In genomic region chr4:145683024-145683766, GRCm38 (mm10) we compare ENCODE assay signal across 14 mouse cellular contexts. TPM values are rescaled to one million over a fixed set of nuclear protein-coding genes. Genes with fewer than 3 reads are reported as not detected.
DNase-seq lines count a peak whose midpoint lies in the region; ATAC-seq lines count a peak whose summit lies in the region.
"Not testable (repeated sequence)": the region's sequence is repeated elsewhere in the genome, so short reads cannot be mapped to it uniquely, and the experiment has no call there.
"Had no signal": no experiment of that assay in that cellular context is flagged by ENCODE, and none has a peak within 500 bp of the region (broad histone marks: within the 10 kb centered on the region; RNA-seq: fewer than 3 reads in every experiment).

No protein-coding gene starts in this region.

- H3K4me3 ChIP-seq in forebrain, embryonic 12.5 days (replicated peaks); heart, embryonic 13.5 days; kidney, embryonic 14.5 days (ENCODE audit: low read length); liver, embryonic 11.5 days (ENCODE audit: low read depth, low read length); midbrain, embryonic 12.5 days: not testable (repeated sequence)

- not testable (repeated sequence) for H3K27me3 ChIP-seq in forebrain, embryonic 12.5 days; heart, embryonic 13.5 days (replicated peaks); kidney, embryonic 14.5 days (ENCODE audit: control insufficient read depth, insufficient read depth, low read length); liver, embryonic 11.5 days (replicated peaks; ENCODE audit: control insufficient read depth, insufficient read depth, low read length); midbrain, embryonic 12.5 days

- DNase-seq in liver, embryonic 11.5 days (ENCODE audit: low spot score) = not testable (repeated sequence)

- WGBS in forebrain, embryonic 12.5 days = 91% methylated on average over 3 of the region's 3 CpGs
- WGBS in heart, embryonic 13.5 days = 70% methylated on average over 3 of the region's 3 CpGs
- WGBS in kidney, embryonic 14.5 days = 90% methylated on average over 3 of the region's 3 CpGs
- 80% methylated on average over 3 of the region's 3 CpGs for WGBS in liver, embryonic 11.5 days
- 86% methylated on average over 3 of the region's 3 CpGs for WGBS in midbrain, embryonic 12.5 days

- not testable (repeated sequence) for H3K4me2 ChIP-seq in forebrain, embryonic 12.5 days; heart, embryonic 13.5 days; kidney, embryonic 14.5 days (replicated peaks; ENCODE audit: low read depth, low read length); liver, embryonic 11.5 days; midbrain, embryonic 12.5 days (replicated peaks)

- 0 out of 2 replicates have a peak, but pooled peaks have one; percentile 18 for ATAC-seq in common myeloid progenitor, adult 5-6 weeks (replicated peaks; ENCODE audit: low read depth, poor library complexity, severe bottlenecking)
- peak; percentile 17; the same call in 1 of the 2 replicates for ATAC-seq in forebrain, embryonic 12.5 days (ENCODE audit: low FRiP score)
- ATAC-seq in heart, embryonic 13.5 days (ENCODE audit: extremely low read depth, insufficient number of reproducible peaks, low FRiP score, low TSS enrichment) = peak; percentile 31; the same call in 1 of the 2 replicates
- ATAC-seq in kidney, embryonic 14.5 days (ENCODE audit: low FRiP score, low TSS enrichment) = peak; percentile 43; the same call in 1 of the 2 replicates
- peak; percentile 46 for ATAC-seq in liver, embryonic 11.5 days (replicated peaks; ENCODE audit: low FRiP score)
- 0 out of 2 replicates have a peak, but pooled peaks have one; percentile 41 for ATAC-seq in midbrain, embryonic 12.5 days (ENCODE audit: low FRiP score, low read depth)
- peak; percentile 33; the same call in 1 of the 2 replicates for ATAC-seq in neutrophil, adult 5-6 weeks (ENCODE audit: extremely low read depth, insufficient number of reproducible peaks, low FRiP score, poor library complexity, severe bottlenecking)

- not testable (repeated sequence) for H3K4me1 ChIP-seq in forebrain, embryonic 12.5 days; heart, embryonic 13.5 days; kidney, embryonic 14.5 days (ENCODE audit: control insufficient read depth, insufficient read depth, low read length); liver, embryonic 11.5 days (replicated peaks; ENCODE audit: control insufficient read depth, insufficient read depth, low read length); midbrain, embryonic 12.5 days

- not testable (repeated sequence) for H3K9ac ChIP-seq in forebrain, embryonic 12.5 days; heart, embryonic 13.5 days; kidney, embryonic 14.5 days (ENCODE audit: low read depth, low read length); liver, embryonic 11.5 days (ENCODE audit: low read depth, low read length); midbrain, embryonic 12.5 days (replicated peaks)

- not testable (repeated sequence) for H3K36me3 ChIP-seq in forebrain, embryonic 12.5 days (replicated peaks); heart, embryonic 13.5 days; kidney, embryonic 14.5 days (ENCODE audit: control insufficient read depth, insufficient read depth, low read length); liver, embryonic 11.5 days (ENCODE audit: control insufficient read depth, insufficient read depth, low read length); midbrain, embryonic 12.5 days

- H3K27ac ChIP-seq in forebrain, embryonic 12.5 days; heart, embryonic 13.5 days (replicated peaks); kidney, embryonic 14.5 days (ENCODE audit: low read depth, low read length); liver, embryonic 11.5 days (ENCODE audit: low read depth, low read length); midbrain, embryonic 12.5 days (replicated peaks): not testable (repeated sequence)

- peaks cover 24% of the 10 kb centered on the region for H3K9me3 ChIP-seq in forebrain, embryonic 12.5 days
- peaks cover 21% of the 10 kb centered on the region for H3K9me3 ChIP-seq in heart, embryonic 13.5 days
- not testable (repeated sequence) for H3K9me3 ChIP-seq in kidney, embryonic 14.5 days (ENCODE audit: control insufficient read depth, low read length); liver, embryonic 11.5 days (ENCODE audit: control insufficient read depth, low read length)
- peaks cover 26% of the 10 kb centered on the region for H3K9me3 ChIP-seq in midbrain, embryonic 12.5 days

RNA-seq across cellular contexts. Expression of gene Zfp980, which starts 12.7 kb away (rescaled TPM):
- total RNA-seq in common myeloid progenitor, adult 5-6 weeks (2017) = not detected in 2 replicates
- polyA plus RNA-seq in forebrain, embryonic 12.5 days (2016; fragmentation: Nextera tagmentation; extraction: Ambion mirVana) = not detected in 2 replicates
- polyA plus RNA-seq in heart, embryonic 13.5 days (2015; fragmentation: Nextera tagmentation; extraction: Ambion mirVana) = not detected in 2 replicates
- polyA plus RNA-seq in kidney, embryonic 14.5 days (2014; fragmentation: Nextera tagmentation; extraction: Ambion mirVana) = not detected in 2 replicates
- polyA plus RNA-seq in liver, embryonic 11.5 days (2014; fragmentation: Nextera tagmentation; extraction: Ambion mirVana) = not detected in 2 replicates
- not detected in 2 replicates for polyA plus RNA-seq in midbrain, embryonic 12.5 days (2016; fragmentation: Nextera tagmentation; extraction: Ambion mirVana)
- not detected in 2 replicates for total RNA-seq in neutrophil, adult 5-6 weeks (2017)
- total RNA-seq: CH12.LX; forebrain, postnatal 0 days had no signal
- polyA plus RNA-seq: erythroblast, embryonic 14.5 days; forebrain, postnatal 0 days; heart, embryonic 15.5 days; kidney, adult 2 months; liver, embryonic 14.5 days; small intestine, adult 2 months had no signal
